Mouse (Mus musculus) thymus, postnatal 25 days (tissue): ENCODE data around the gene Klhdc8b.
A peak's percentile ranks its signal among the peaks of the same experiment; 100 is the strongest.

Experiments used
- DNase-seq: peaks from one replicate; pipeline ENCODE4 v3.0.0; 2022

The Klhdc8b gene

DNA sequence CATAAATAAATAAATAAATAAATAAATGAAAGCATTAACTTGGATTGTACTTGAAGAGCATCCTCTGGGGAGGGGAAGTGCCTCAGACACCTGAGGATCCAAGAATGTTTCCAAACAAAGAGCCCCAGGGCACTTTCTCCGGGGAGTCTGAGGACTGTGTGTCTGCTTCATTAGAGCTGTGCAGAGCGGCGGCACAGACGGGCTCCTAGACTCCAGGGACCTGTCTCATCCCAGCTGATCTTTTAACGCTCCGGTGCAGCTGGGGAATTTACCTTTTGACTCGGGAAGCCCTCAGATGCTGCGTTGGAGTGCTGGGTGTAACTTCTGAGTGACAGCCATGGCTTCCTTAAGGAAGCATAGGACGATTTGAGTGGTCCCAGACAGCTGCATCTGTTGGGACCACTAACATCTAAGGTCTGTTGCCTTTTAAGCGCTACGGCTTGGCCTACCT lies at the start of gene Klhdc8b:
Gene Klhdc8b (minus strand): TSS at position 401 of the 451 bp plus-strand sequence.
- no peak for DNase-seq

GRCm38 (mm10) chr9:108508776-108509175 lies 47.4 kb upstream of the Klhdc8b start:
- DNase-seq = no peak

DNA sequence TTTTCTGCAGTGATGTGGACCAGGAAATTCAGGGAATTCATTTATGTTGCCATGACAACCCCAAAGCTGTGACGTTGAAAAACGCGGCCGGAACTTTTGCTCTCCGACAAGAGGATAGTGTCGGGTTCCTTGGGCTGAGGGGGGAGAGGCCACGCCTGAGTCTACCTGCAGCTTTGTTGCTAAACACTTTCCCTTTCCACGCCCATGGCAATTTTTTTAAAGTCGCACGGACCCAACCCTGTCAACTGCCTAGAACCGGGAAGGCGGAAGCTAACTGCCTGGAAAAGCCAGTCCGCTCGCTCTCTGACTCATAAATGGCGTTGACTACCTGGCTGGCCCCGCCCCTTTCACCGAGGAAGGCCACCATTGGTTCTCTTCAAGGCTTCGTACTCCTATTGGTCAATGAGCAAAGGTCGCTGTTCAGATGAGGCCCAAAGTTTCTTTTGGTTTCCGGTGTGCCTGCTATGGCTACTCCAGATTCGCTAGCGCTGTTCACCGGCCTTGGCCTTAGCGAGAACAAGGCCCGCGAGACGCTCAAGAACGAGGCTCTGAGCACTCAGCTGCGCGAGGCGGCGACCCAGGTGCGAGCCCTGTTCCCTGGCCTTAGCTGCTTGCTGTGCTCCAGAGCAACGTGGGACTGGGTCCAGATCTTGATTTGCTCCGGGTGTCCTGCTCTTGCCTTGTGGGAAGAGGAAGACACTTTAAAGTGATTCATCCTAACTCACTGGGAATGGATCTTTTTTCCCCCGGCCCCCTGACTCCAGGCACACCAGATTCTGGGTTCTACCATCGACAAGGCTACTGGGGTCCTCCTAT lies 46.4 kb upstream of the Klhdc8b start, which contains the start of gene Qars:
Gene Qars (plus strand): TSS at position 88 of the 816 bp plus-strand sequence.
- DNase-seq = peak; percentile 94

DNA sequence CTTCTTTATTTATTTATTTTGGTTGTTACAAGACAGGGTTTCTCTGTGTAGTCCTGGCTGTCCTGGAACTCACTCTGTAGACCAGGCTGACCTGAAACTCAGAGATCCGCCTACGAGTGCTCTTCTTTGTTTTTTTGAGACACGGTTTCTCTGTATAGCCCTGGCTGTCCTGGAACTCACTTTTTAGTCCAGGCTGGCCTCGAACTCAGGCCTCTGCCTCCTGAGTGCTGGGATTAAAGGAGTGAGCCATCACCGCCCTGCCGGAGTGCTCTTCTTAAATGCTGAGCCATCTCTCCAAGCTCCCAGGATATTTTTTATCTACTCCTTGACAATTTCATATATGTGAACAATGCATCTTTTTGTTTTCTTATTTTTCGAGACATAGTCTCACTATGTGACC lies 45.5 kb upstream of the Klhdc8b start:
- DNase-seq = no peak

GRCm38 (mm10) chr9:108499943-108500342 lies 38.6 kb upstream of the Klhdc8b start:
- no peak for DNase-seq

DNA sequence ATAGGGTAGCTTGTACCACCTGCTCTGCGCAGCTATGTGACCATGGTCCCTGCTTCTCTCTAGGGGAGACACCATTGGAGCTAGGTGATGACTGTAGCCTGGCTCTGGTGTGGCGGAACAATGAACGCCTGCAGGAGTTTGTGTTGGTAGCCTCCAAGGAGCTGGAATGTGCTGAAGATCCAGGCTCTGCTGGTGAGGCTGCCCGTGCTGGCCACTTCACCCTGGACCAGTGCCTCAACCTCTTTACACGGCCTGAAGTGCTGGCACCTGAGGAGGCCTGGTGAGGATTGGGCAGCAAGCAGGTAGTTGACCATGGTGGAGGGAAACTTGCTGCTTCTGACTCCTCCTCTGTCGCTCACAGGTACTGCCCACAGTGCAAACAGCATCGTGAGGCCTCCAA lies 37.9 kb upstream of the Klhdc8b start:
- no peak for DNase-seq

- DNase-seq = no peak
Observed at GRCm38 (mm10) chr9:108494905-108495304, 33.5 kb upstream of the Klhdc8b start.

- DNase-seq = no peak
Observed at GRCm38 (mm10) chr9:108494146-108494825, 32.9 kb upstream of the Klhdc8b start.

DNA sequence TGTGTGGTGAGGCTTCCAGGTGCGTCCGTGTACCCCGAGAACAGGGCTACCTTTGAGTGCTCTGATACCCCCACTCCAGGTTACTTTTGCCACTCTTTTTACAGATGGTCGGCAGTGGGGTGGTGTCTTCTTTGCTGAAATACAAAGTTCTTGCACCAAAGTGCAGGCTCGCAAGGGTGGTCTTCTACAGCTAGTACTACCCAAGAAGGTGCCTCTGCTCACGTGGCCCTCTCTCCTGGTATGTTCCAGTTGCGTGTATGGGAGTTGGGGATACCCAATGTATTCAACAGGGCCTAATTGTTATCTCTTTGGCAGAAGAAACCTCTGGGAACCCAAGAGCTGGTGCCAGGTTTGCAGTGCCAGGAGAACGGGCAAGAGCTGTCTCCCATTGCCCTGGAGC lies 31.9 kb upstream of the Klhdc8b start:
- no peak for DNase-seq

DNA sequence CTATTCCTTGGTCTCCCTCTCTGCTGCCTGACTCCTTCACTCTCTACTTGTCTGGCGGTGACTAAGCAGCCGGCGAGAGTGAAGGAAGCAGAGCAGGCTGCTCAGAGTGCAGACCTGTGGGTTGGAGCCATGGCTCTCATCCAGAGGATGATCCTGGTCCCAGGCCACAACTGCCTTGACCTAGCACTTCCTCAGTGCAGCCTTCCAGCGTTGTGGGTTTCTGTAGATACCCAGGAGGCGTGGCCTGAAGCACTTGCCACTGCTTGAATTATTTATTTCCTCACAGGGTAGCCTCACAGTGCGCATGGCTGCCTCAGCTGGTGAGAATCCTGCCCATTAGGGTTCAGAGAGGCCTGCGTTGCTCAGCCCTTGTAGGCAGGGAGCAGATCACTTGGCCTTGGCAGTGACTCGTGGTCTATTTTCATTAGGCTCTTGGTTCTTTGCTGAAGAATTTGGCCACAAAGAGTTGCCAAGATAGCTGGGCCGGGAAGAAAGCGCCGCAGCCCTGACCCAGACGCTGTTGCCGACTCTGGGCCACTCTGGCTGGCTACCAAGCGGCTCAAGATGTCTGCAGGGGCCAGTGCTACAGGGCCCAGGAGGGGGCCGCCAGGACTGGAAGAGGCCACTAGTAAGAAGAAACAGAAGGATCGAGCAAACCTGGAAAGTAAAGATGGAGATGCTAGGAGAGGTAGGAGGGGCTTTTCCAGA lies 30.8 kb upstream of the Klhdc8b start:
- DNase-seq = no peak

- no peak for DNase-seq
Observed at GRCm38 (mm10) chr9:108491286-108491580, 29.9 kb upstream of the Klhdc8b start.

- peak; percentile 93 for DNase-seq
Observed at GRCm38 (mm10) chr9:108490559-108491285, 29.3 kb upstream of the Klhdc8b start, which contains the start of gene Usp19. Usp19 (plus strand) TSS chr9:108490602.

GRCm38 (mm10) chr9:108489702-108490558 lies 28.5 kb upstream of the Klhdc8b start:
- peak; percentile 48 for DNase-seq

GRCm38 (mm10) chr9:108489215-108489614 lies 27.8 kb upstream of the Klhdc8b start:
- no peak for DNase-seq

DNA sequence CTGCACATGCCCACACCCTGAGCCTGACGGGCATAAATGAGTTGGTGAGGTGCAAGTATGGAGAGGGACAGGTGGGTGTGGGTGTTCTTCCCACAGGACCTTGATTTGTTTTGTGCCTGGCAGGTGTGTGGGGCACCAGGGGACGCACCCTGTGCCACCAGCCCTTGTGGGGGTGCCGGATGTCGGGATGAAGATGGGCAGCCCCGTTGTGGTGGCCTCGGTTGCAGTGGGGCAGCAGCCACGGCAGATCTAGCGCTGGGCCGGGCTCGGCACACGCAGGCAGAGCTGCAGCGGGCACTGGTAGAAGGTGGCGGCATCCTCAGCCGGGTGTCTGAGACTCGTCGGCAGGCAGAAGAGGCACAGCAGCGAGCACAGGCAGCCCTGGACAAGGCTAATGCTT lies 27.0 kb upstream of the Klhdc8b start:
- DNase-seq = no peak

DNA sequence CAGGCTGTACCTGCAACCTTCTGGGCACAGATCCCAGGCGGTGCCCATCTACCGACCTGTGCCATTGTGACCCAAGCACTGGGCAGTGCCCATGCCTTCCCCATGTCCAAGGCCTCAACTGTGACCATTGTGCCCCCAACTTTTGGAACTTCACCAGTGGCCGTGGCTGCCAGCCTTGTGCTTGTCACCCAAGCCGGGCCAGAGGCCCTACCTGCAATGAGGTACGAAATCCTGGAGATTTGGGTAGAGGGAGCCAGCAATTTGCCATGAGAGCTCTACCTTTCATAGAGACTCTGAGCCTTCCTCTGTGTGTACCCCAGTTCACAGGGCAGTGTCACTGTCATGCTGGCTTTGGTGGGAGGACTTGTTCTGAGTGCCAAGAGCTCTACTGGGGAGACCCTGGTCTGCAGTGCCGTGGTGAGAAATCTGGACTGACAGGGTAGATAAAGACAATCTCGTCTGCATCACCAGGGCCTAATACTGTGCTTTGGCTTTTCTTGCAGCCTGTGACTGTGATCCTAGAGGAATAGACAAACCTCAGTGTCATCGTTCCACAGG lies 25.7 kb upstream of the Klhdc8b start:
- DNase-seq = no peak

DNA sequence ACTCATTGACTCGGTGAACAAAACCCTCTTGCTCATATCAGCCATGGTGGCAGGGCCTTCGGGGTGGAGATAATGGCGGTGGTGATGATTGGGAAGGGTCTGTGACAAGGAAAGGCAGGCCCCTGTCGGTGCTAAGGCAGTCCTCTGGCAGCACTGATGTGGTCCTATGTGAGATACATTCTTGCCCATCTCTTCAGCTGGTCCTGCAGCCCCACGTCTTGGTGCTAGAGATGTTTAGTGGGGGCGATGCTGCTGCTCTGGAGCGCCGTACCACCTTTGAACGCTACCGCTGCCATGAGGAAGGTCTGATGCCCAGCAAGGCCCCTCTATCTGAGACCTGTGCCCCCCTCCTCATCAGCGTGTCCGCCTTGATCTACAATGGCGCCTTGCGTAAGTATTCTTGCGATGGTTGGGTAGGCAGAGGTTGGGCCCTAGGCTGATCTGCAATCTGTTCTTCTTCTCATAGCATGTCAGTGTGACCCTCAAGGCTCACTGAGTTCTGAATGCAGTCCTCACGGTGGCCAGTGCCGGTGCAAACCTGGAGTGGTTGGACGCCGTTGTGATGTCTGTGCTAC lies 24.0 kb upstream of the Klhdc8b start:
- no peak for DNase-seq

DNA sequence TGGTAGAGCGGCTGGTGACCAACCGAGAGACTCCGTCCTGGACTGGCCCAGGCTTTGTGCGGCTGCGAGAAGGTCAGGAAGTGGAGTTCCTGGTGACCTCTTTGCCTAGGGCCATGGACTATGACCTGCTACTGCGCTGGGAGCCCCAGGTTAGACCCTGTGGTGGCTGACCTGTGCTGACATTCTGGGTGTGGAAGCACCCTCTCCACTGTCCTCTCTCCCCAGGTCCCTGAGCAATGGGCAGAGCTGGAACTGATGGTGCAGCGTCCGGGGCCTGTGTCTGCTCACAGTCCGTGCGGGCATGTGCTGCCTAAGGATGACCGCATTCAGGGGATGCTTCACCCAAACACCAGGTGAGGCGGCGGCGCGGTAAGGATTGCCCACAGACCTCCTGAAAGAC lies 22.6 kb upstream of the Klhdc8b start:
- DNase-seq = no peak

- DNase-seq = no peak
Observed at GRCm38 (mm10) chr9:108483051-108483790, 21.8 kb upstream of the Klhdc8b start.

GRCm38 (mm10) chr9:108481520-108482210 lies 20.3 kb upstream of the Klhdc8b start:
- no peak for DNase-seq
